Mouse (Mus musculus) gastrocnemius, adult 2 months (tissue): ENCODE measurements at regions not wholly inside any gene's neighbourhood (a gene's known extent, or its start where the extent isn't known, plus 50 kb on each side); places are given as distances from the start of the nearest gene placed in this dataset.
"Not testable (repeated sequence)": the region's sequence is repeated elsewhere in the genome, so short reads cannot be mapped to it uniquely, and the experiment has no call there.

Experiments
- DNase-seq: peaks from one replicate; pipeline ENCODE4 v3.0.0; 2022
- H3K27ac ChIP-seq: fragments of 200-600 bp; 2 replicates; pipeline ENCODE4 v1.8.1; 2022; ENCODE audit warnings: mild to moderate bottlenecking
- H3K4me3 ChIP-seq: fragments of 200-600 bp; 2 replicates; pipeline ENCODE4 v1.8.1; 2022; ENCODE audit warnings: mild to moderate bottlenecking, moderate library complexity
- CTCF ChIP-seq: fragments of 200-600 bp; IDR thresholded peaks from 2 replicates; pipeline ENCODE4 v1.8.1; 2022; ENCODE audit warnings: antibody characterized with exemption, mild to moderate bottlenecking, moderate library complexity
- intact Hi-C: fragments of 180-260 bp; cut with DNase I; formaldehyde crosslinking; loops from one replicate; pipeline ENCODE4 v1.15.1; 2025

DNA sequence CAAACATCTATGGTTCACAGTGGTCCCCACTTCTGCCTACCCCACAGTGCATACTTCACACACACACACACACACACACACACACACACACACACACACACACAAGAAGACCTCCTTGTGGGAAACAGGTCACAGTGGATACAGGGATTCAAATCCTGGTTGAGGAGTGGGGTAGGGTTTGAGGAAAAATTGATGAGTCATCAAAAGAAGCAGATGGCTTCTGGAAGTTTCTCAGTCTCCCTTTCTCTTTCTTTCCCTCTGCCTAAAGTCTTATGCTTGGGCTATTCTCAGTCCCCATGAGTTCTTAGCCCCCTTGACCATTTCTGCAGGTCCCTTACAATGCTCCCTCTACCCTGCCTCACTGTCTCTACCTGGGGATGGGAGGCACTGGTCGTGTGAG lies 56.4 kb downstream of the Rassf10 start:
- Histone ChIP-seq H3K27ac (no peak overlapping the region), H3K4me3 (no peak overlapping the region)
- TF ChIP-seq CTCF, result no peak
- no peak for DNase-seq
- intact Hi-C loops, result no loop called here

DNA sequence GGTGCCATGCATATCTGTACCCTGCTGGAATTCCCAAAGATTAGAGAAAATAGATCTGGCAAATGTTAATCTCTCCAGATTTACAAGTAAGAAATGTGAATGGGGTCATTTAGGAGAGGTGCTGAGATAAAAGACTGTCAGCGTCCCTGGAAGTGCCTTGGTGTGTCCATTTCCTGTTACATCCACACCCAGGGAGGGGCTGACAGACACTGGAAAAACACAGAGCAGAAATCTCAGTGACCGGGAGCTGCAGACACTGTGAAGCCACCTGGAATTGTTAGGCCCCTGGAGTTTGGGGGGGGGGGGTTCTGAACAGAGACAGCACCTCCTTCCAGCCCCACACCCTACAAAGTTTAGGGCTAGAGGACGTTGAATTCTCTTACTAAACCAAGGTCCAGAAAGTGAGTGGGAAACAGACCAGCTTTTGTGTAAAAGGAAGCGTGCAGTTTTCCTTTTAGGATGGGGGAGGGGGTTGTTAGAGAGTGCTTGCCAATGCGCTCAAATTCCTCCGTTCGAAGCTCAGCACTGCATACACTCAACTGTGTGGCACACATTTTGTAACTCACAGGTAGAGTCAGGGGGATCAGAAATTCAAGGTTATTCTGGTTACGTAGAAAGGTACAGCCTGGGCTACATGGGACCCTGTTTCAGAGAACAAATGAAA lies 63.5 kb downstream of the Rassf10 start:
- intact Hi-C loops, result no loop called here
- TF ChIP-seq CTCF, result no peak
- Histone ChIP-seq H3K27ac (no peak overlapping the region), H3K4me3 (no peak overlapping the region)
- no peak for DNase-seq

DNA sequence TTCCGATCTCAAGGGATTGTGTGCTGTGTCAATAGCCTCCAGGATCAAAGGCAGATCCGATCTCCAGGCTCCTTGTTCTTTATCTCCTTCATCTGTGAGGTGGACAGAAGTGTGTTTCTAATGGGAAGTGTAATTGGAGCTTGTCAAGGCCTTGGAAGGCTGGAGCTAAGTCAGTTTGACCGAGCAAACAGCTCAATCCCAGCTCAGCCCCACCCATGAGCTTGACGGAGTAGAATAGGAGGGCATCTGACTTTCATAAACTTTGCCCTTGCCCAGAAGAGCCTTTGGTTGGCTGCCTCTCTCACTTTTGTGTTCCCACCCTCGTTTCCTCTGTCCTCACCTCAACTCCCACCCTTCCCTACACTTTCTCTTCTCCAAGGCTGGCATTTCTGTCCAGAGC lies 67.7 kb downstream of the Rassf10 start:
- intact Hi-C loops, result no loop called here
- no peak overlapping the region for H3K4me3 ChIP-seq
- TF ChIP-seq CTCF, result no peak
- no peak for DNase-seq
- H3K27ac ChIP-seq, result no peak overlapping the region

DNA sequence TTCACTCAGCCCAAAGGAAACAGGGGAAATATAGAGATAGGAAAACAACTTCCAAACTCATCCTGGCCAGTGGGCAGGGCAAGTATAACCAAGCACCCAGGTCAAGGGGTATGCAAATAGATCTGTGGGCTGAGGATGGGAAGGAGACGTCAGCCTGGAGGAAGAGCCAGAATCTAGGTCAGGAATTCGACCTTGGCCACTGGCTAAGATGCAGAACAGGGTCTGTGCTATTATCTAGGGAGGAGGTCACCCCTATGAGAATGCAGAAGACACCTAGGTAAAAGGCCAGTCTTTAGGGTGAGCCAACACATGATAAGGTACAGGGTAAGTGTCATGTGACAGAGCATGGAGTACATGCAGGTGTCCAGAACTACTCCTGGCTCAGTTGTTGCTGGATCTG lies 68.8 kb downstream of the Rassf10 start:
- H3K4me3 ChIP-seq, result no peak overlapping the region
- no peak for DNase-seq
- intact Hi-C loops, result no loop called here
- no peak overlapping the region for H3K27ac ChIP-seq
- no peak for TF ChIP-seq CTCF

DNA sequence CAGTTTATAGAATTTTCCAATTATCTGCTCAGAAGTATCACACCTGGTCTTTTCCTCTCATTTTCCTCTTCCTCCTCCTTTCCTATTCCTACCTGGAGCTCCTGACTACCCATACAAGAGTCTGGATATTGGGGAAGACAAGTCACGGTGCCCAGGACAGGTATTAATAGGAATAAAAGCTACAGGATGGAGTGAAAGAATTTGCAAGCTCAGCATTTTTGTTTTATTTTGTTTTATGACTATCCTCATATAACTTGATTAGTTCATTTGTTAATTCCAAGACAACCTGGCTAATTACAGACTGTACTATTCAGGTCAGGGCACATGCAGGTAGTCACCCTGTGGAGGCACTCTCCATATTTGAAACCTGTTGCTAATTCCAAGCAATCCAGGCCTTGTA lies 72.0 kb downstream of the Rassf10 start:
- DNase-seq, result no peak

DNA sequence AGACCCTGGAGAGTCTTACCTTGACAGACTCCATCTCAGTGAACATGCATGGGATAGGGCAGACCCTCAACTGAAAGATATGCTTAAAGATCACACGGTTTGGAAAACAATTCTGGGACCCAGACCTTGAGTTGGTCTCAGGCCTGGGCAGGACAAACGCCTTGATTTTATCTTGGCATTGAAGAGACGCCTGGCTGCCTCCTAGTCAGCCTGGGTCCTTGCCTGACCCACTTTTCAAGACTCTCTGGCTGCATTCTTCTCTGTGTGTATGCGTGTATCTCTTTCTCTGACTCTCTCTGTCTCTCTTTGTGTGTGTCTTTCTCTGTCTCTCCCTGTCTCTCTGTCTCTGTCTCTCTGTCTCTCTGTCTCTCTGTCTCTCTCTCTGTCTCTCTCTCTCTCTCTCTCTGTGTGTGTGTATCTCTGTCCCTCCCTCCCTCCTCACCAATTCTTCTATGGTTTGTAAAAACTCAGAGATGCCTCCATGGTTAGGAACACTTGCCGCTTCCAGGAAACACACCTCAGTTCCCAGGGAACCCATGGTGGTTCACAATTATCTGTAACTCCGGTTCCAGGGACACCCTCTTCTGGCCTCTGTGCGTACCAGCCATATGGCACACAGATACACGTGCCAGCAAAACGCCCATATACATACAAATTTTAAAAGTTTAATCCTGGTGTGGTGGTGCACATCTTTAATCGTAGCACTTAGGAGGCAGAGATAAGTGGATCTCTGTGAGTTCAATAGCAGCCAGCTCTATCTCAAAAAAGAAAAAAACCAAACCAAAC lies 72.7 kb downstream of the Rassf10 start:
- intact Hi-C loops, result no loop called here
- H3K4me3 ChIP-seq, result no peak overlapping the region
- H3K27ac ChIP-seq, result no peak overlapping the region
- no peak for DNase-seq
- no peak for TF ChIP-seq CTCF

More for the DNA sequence above, 72.0 kb downstream of the Rassf10 start:
- no peak overlapping the region for H3K4me3 ChIP-seq
- no peak overlapping the region for H3K27ac ChIP-seq
- no peak for TF ChIP-seq CTCF
- intact Hi-C loops, result no loop called here

DNA sequence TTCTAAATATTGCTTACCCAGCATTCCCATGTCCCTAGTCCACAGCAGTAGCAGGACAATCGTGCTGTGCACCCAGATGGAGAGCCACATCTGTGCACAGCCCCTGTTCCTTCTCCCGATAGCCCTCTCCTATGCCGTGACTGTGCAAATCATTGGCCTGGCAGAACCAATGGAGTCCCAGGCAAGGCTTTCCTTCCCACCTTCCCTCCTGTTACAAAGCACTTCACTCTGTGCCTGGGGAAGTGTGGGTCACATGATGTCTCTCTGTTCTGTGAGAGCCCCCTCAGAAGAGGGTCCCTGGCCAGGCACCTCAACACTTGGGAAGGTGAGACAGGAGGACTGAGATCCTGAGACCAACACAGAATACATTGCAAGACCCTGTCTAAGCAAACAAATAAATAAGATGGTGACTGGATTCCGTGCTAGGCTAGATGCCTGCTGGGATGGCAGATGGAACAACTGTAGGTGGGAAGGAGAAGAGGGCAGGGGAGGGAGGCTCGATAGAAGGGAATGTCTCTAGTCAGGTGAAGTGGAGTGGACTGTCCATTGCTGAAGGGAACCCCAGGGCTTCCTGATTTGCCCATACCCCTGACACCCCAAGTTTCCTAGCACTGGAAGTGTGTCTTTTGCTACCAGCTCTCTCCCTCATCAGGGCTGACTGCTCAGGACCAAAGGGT lies 73.5 kb downstream of the Rassf10 start:
- no peak for TF ChIP-seq CTCF
- no peak overlapping the region for H3K4me3 ChIP-seq
- intact Hi-C loops, result no loop called here
- no peak for DNase-seq
- no peak overlapping the region for H3K27ac ChIP-seq

DNA sequence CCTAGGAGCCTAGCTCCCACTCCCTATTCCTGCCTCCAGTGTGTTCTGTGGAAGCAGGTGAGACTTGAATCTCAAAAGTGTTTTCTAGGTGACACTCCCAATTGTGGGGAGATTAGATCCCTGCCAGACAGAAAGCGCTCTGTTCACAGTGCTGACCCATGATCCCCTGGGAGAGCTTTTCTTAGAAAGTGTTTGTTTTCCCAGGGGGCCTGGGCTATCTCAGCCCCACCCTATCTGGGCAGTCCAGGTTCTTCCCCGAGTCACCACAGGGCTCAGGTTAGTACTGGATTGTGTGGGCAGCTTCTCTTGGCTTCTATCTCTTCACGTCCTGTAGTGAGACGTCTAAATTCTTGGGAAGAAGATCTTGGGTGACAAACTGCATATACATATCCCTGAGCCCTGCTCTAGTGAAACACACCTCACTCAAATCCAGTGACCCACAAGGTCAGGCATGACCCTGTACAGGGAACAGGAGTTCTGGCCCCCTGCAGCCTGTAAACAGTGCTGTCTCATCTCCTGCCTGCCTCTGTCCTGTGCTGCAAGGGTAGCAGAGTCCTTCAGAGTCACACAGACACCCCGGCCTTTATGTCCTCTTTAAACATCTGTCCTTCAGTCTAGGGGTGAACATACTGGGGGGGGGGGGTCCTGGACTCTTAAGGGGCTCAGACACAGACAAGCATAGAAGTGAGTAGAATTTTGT lies 76.4 kb downstream of the Rassf10 start:
- no peak for TF ChIP-seq CTCF
- intact Hi-C loops, result no loop called here
- DNase-seq, result no peak
- Histone ChIP-seq H3K4me3 (no peak overlapping the region), H3K27ac (no peak overlapping the region)

DNA sequence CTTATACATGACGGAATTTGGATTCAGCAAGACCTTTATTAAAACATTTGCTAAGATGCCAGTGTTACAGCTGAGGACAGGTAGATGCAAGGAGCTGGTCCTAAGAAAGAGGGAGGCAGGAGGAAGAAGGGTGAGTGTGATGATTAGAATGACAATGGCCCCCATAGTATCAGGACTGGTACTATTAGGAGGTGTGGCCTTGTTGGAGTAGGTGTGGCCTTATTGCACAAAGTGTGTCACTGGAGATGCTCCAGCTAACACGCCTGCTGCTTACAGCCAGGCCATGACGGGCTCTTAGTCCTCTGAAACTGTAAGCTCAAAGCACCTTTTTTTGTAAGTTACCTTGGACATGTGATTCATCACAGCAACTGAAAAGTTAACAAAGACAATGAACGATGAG lies 82.0 kb downstream of the Rassf10 start:
- DNase-seq, result no peak
- Histone ChIP-seq H3K4me3 (no peak overlapping the region), H3K27ac (no peak overlapping the region)
- intact Hi-C loops, result no loop called here
- no peak for TF ChIP-seq CTCF

DNA sequence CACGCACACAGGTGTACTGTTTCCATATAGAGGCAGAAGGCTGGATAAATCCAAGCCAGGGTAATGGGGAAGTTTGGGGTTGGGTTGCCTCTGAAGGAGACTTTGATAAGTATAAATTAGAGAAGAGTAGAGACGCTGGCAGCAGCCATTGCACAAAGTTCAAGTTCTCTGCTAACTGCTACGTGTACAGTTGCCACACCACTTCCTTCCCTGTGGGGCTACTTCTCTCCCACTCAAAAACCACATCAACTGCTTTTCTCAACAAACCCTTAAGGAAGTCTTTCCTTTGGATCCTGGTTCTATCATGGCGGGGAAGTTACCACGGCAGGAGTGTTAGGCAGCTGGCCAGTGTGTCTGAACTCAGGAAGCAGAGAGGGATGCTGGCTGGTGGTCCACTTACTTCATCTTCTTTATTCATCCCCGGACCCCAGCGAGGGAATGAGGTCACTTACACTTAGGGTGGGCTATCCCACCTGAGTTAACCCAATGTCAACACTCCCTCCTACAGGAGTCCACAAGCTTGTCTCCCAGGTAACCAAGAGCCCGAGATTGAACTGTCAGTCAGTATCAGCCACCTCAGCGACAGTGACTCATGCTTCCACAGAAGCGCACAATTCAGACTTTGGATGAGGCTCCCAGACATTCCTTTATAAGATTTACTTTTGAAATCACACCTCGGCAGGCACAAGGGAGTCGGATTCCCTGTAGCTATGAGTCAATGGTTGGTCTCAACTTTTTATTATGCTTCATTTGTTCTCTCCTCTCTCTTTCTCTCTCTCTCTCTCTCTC lies 84.3 kb downstream of the Rassf10 start:
- Histone ChIP-seq H3K4me3 (no peak overlapping the region), H3K27ac (no peak overlapping the region)
- intact Hi-C loops, result no loop called here
- no peak for DNase-seq
- no peak for TF ChIP-seq CTCF

DNA sequence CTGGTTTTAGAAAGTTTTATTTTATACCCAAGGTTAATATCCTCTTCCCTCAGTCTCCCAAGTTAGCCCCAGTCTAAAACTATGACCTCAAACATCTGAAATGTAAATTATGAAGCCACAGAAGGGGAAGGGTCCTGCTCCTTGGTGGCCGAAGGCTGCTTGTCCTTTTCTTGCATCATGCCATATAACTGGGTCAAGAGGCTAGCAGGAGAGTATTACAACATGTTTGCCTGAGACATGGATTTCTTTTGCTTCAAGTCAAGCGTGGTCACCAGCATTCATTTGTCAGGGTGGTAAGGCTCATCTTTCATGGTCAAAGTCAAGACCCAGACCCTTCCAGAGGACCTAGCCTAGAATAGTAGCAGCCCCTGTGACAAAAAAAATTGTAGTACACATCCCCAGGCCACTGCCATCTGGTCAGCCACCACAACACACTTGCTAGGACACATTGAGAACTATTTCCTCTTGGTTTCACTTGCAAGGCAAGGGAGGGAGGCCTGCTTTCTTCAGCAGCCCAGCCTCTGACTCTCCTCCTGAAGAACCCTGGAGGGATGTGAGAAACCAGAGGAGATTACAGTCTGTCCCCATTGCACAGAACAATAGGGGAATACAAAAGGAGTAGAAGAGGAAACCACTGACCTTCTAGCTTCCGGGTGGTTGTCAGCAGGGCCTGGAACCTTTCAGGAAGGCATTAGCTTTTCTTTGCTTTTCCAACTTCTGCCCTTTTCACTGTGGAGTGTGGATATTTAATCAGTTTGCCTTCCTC lies 85.3 kb downstream of the Rassf10 start:
- Histone ChIP-seq H3K27ac (no peak overlapping the region), H3K4me3 (no peak overlapping the region)
- no peak for TF ChIP-seq CTCF
- intact Hi-C loops, result no loop called here
- no peak for DNase-seq

DNA sequence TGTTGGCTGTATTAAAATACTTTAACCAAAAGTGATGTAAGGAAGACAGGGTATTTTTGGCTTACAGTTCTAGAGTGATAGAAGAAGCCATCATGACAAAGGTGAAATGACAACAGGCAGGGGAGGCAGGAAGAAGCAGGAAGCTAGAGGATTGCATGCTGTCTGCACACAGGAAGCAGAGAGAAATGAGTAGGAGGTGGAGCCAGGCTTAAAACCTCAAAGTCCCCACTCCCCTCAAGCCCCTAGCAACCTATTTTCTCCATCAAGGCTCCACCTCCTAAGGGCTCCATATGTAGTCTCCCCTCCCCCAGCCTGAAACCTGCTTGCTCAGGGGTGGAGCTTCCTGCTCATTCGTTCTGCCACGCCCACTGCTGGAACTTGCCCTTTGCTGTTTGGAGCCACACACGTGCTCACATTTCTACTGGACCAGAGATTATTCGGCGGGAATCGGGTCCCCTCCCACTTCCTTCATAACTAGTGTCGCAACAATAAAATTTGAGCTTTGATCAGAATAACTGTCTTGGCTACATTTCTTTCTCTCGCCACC lies 91.9 kb downstream of the Rassf10 start:
- intact Hi-C loops, H3K4me3 ChIP-seq, DNase-seq, H3K27ac ChIP-seq: not testable (repeated sequence)
